Mouse (Mus musculus): ENCODE data around the gene Tas1r3.

- no peak for TF ChIP-seq CTCF (IDR thresholded peaks at IDR 0.05; ENCODE audit: borderline replicate concordance, insufficient read depth, low read depth, low read length)
- TF ChIP-seq POLR2A (IDR thresholded peaks at IDR 0.05; ENCODE audit: borderline replicate concordance, insufficient read depth, low read length): no peak
These were observed 45.6 kb upstream of the Tas1r3 start for GRCm38 (mm10) chr4:155908751-155909150.

Measured in cerebellum, adult 2 months (tissue).